Mouse (Mus musculus) cortical plate, adult 2 months (tissue): ENCODE data around the gene Usp20.

Experiments
- CTCF ChIP-seq: fragments of 200-500 bp; IDR thresholded peaks from 2 replicates; pipeline ENCODE4 v1.5.1; 2011; ENCODE audit warnings: mild to moderate bottlenecking, control low read depth, low read length; ENCODE audit not compliant: insufficient read depth; ENCODE audit errors: extremely low read depth
- POLR2A ChIP-seq: fragments of 200-500 bp; IDR thresholded peaks from 2 replicates; pipeline ENCODE4 v1.6.1; 2011; ENCODE audit warnings: mild to moderate bottlenecking, low read length, control low read depth; ENCODE audit not compliant: insufficient read depth; ENCODE audit errors: extremely low read depth

DNA sequence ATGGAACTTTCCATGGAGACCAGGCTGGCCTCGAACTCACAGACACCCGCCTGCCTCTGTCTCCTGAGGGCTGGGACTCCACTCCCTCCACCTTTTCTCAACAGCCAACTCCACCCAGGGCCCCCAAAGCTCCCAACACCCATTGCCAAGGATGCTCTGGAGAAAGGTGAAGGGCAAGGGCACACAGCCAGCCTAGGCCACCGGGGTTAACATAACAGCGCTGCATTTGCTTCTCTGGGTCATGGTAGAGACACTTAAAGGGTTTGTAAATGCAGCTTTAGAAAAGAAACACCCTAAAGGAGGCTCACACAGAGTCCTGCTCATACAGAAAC, 87.0 kb downstream of the Usp20 start:
- TF ChIP-seq CTCF (no peak), POLR2A (no peak)
